Mouse (Mus musculus) T-helper 1 cell (primary cell): ENCODE data around the gene Ldoc1.

Experiments
- in situ Hi-C: fragments of 300-600 bp; cut with MboI, MseI; formaldehyde crosslinking; loops from one replicate; pipeline ENCODE4 v1.15.1; 2025; ENCODE audit warnings: high pct_unique_total_duplicates

Gene Ldoc1

GRCm38 (mm10) chrX:61709302-61710033 lies at the start of gene Ldoc1:
TSS of gene Ldoc1 (plus strand) at chrX:61709497.
- in situ Hi-C loops: no loop called here

GRCm38 (mm10) chrX:61710131-61710530 lies 834 bp downstream of the Ldoc1 start:
- in situ Hi-C loops: no loop called here

- in situ Hi-C loops: no loop called here
These were observed 13.2 kb downstream of the Ldoc1 start for GRCm38 (mm10) chrX:61722281-61723028.

- in situ Hi-C loops: no loop called here
These were observed 14.0 kb downstream of the Ldoc1 start for GRCm38 (mm10) chrX:61723029-61723980.

GRCm38 (mm10) chrX:61727516-61728310 lies 18.4 kb downstream of the Ldoc1 start:
- in situ Hi-C loops: no loop called here
